Comparison of ENCODE assay signal across 10 mouse cellular contexts in genomic region chr5:101239298-101240118, GRCm38 (mm10).
A peak's percentile ranks its signal among the peaks of the same experiment; 100 is the strongest.
DNase-seq lines count a peak whose midpoint lies in the region; ATAC-seq lines count a peak whose summit lies in the region.
"Had no signal": no experiment of that assay in that cellular context is flagged by ENCODE, and none has a peak within 500 bp of the region (broad histone marks: within the 10 kb centered on the region; RNA-seq: fewer than 3 reads in every experiment).

No protein-coding gene starts in this region.

- H3K4me3 ChIP-seq in heart, embryonic 11.5 days (ENCODE audit: low read depth, low read length): no peak overlapping the region
- no peak overlapping the region for H3K4me3 ChIP-seq in heart, embryonic 10.5 days
- peak overlapping the region; percentile 35 for H3K4me3 ChIP-seq in heart, embryonic 15.5 days
- peak overlapping the region; percentile 25 for H3K4me3 ChIP-seq in stomach, embryonic 15.5 days (replicated peaks)
- H3K4me3 ChIP-seq: hindbrain, embryonic 15.5 days; midbrain, embryonic 12.5 days had no signal

- no peaks in the 10 kb centered on the region for H3K27me3 ChIP-seq in heart, embryonic 11.5 days (ENCODE audit: control insufficient read depth, insufficient read depth, low read length)
- H3K27me3 ChIP-seq in heart, embryonic 10.5 days (ENCODE audit: insufficient read depth, poor library complexity, severe bottlenecking): no peaks in the 10 kb centered on the region
- H3K27me3 ChIP-seq in heart, embryonic 15.5 days: no peaks in the 10 kb centered on the region
- H3K27me3 ChIP-seq in stomach, embryonic 15.5 days (replicated peaks): no peaks in the 10 kb centered on the region
- H3K27me3 ChIP-seq: midbrain, embryonic 12.5 days had no signal

- no peak for ATAC-seq in heart, embryonic 11.5 days (replicated peaks; ENCODE audit: insufficient number of reproducible peaks, low FRiP score, low TSS enrichment)
- ATAC-seq in heart, embryonic 15.5 days (replicated peaks; ENCODE audit: insufficient number of reproducible peaks, insufficient read depth, low FRiP score, low read depth): no peak
- no peak for ATAC-seq in stomach, embryonic 15.5 days (ENCODE audit: insufficient read depth, low FRiP score, low read depth)

- H3K9me3 ChIP-seq in heart, embryonic 11.5 days (replicated peaks; ENCODE audit: control insufficient read depth, low read length): no peaks in the 10 kb centered on the region
- H3K9me3 ChIP-seq in heart, embryonic 10.5 days: no peaks in the 10 kb centered on the region
- no peaks in the 10 kb centered on the region for H3K9me3 ChIP-seq in heart, embryonic 15.5 days (replicated peaks)
- H3K9me3 ChIP-seq in stomach, embryonic 15.5 days: no peaks in the 10 kb centered on the region
- H3K9me3 ChIP-seq: hindbrain, embryonic 15.5 days; midbrain, embryonic 12.5 days had no signal

- H3K27ac ChIP-seq in heart, embryonic 11.5 days (ENCODE audit: low read depth, low read length): no peak overlapping the region
- H3K27ac ChIP-seq in heart, embryonic 10.5 days: no peak overlapping the region
- H3K27ac ChIP-seq in heart, embryonic 15.5 days: no peak overlapping the region
- no peak overlapping the region for H3K27ac ChIP-seq in stomach, embryonic 15.5 days
- H3K27ac ChIP-seq: hindbrain, embryonic 15.5 days; midbrain, embryonic 12.5 days had no signal

- intact Hi-C loops in gastrocnemius, postnatal 36 days (cut with DNase I): no loop called here

- H3K9ac ChIP-seq in heart, embryonic 11.5 days (ENCODE audit: low read depth, low read length): no peak overlapping the region
- H3K9ac ChIP-seq in heart, embryonic 15.5 days: no peak overlapping the region
- H3K9ac ChIP-seq in stomach, embryonic 15.5 days: no peak overlapping the region
- H3K9ac ChIP-seq: hindbrain, embryonic 15.5 days; midbrain, embryonic 12.5 days had no signal

- H3K4me2 ChIP-seq in heart, embryonic 11.5 days: peak overlapping the region; percentile 0; the same call in 1 of the 2 replicates
- peak overlapping the region; percentile 42; the same call in 1 of the 2 replicates for H3K4me2 ChIP-seq in heart, embryonic 15.5 days
- peak overlapping the region; percentile 40 for H3K4me2 ChIP-seq in stomach, embryonic 15.5 days
- H3K4me2 ChIP-seq: hindbrain, embryonic 15.5 days; midbrain, embryonic 12.5 days had no signal

- DNase-seq in heart, embryonic 10.5 days (ENCODE audit: low spot score): no peak
- DNase-seq in lung, postnatal 10 days: peak; percentile 2
- DNase-seq in cerebellum, postnatal 25 days: no peak
- no peak for DNase-seq in gastrocnemius, postnatal 36 days
- no peak for DNase-seq in adrenal gland, postnatal 14 days

- no peaks in the 10 kb centered on the region for H3K4me1 ChIP-seq in heart, embryonic 11.5 days (ENCODE audit: control insufficient read depth, insufficient read depth, low read length)
- H3K4me1 ChIP-seq in heart, embryonic 10.5 days: no peaks in the 10 kb centered on the region
- H3K4me1 ChIP-seq in heart, embryonic 15.5 days (replicated peaks): no peaks in the 10 kb centered on the region
- no peaks in the 10 kb centered on the region for H3K4me1 ChIP-seq in stomach, embryonic 15.5 days
- H3K4me1 ChIP-seq: hindbrain, embryonic 15.5 days; midbrain, embryonic 12.5 days had no signal

- 54% methylated on average over 16 of the region's 16 CpGs for WGBS in heart, embryonic 11.5 days (ENCODE audit: insufficient replicate concordance)
- 61% methylated on average over 16 of the region's 16 CpGs for WGBS in heart, embryonic 10.5 days
- WGBS in heart, embryonic 15.5 days: 55% methylated on average over 16 of the region's 16 CpGs
- 46% methylated on average over 16 of the region's 16 CpGs for WGBS in stomach, embryonic 15.5 days

- no peaks in the 10 kb centered on the region for H3K36me3 ChIP-seq in heart, embryonic 11.5 days (ENCODE audit: control insufficient read depth, insufficient read depth, low read length)
- H3K36me3 ChIP-seq in heart, embryonic 10.5 days: no peaks in the 10 kb centered on the region
- no peaks in the 10 kb centered on the region for H3K36me3 ChIP-seq in heart, embryonic 15.5 days
- H3K36me3 ChIP-seq in stomach, embryonic 15.5 days: no peaks in the 10 kb centered on the region
- H3K36me3 ChIP-seq: hindbrain, embryonic 15.5 days; midbrain, embryonic 12.5 days had no signal

Comparison
In these comparisons a context has a peak if more than half of its experiments do, and no peak if none do; other contexts are left out.
1. H3K4me3 ChIP-seq: peak in heart, embryonic 15.5 days (single experiment) and stomach, embryonic 15.5 days (single experiment); none in heart, embryonic 11.5 days (single experiment) and heart, embryonic 10.5 days (single experiment).
2. Peak in every context shown above with its lines, with median percentiles within 50 percentile points of each other: H3K4me2 ChIP-seq.